Mouse (Mus musculus): ENCODE results near the gene Apol8. TPM values are rescaled to one million over a fixed set of nuclear protein-coding genes. Genes with fewer than 3 reads are reported as not detected.
"Not testable (repeated sequence)": the region's sequence is repeated elsewhere in the genome, so short reads cannot be mapped to it uniquely, and the experiment has no call there.

The Apol8 gene
- polyA plus RNA-seq, 1 experiment: not detected

GRCm38 (mm10) chr15:77748414-77748813 is 8.4 kb downstream of the Apol8 start:
- no peak overlapping the region for H3K4me3 ChIP-seq (ENCODE audit: insufficient read depth, low read depth, low read length)
- WGBS: 88% methylated on average over 3 of the region's 3 CpGs
- TF ChIP-seq POLR2A (IDR thresholded peaks at IDR 0.05; ENCODE audit: insufficient read depth, low read depth, low read length) (no peak), CTCF (IDR thresholded peaks at IDR 0.05; ENCODE audit: insufficient read depth, low read depth, low read length) (no peak)
- no peak overlapping the region for H3K27ac ChIP-seq (ENCODE audit: insufficient read depth, low read depth, low read length)
- H3K4me1 ChIP-seq (ENCODE audit: control insufficient read depth, insufficient read depth, low read length): peaks cover 6% of the 10 kb centered on the region; the same call in 1 of the 2 replicates

- WGBS: 96% methylated on average over 1 of the region's 1 CpGs
- Histone ChIP-seq H3K4me1 (ENCODE audit: control insufficient read depth, insufficient read depth, low read length) (peaks cover 1% of the 10 kb centered on the region; the same call in 1 of the 2 replicates), H3K27ac (ENCODE audit: insufficient read depth, low read depth, low read length) (no peak overlapping the region), H3K4me3 (ENCODE audit: insufficient read depth, low read depth, low read length) (no peak overlapping the region)
- TF ChIP-seq CTCF (IDR thresholded peaks at IDR 0.05; ENCODE audit: insufficient read depth, low read depth, low read length) (no peak), POLR2A (IDR thresholded peaks at IDR 0.05; ENCODE audit: insufficient read depth, low read depth, low read length) (no peak)
Measured at GRCm38 (mm10) chr15:77746326-77746725, 10.5 kb downstream of the Apol8 start.

- no peak for TF ChIP-seq CTCF (IDR thresholded peaks at IDR 0.05; ENCODE audit: insufficient read depth, low read depth, low read length)
- no peak for TF ChIP-seq POLR2A (IDR thresholded peaks at IDR 0.05; ENCODE audit: insufficient read depth, low read depth, low read length)
- H3K27ac ChIP-seq (ENCODE audit: insufficient read depth, low read depth, low read length): no peak overlapping the region
- no peak overlapping the region for H3K4me3 ChIP-seq (ENCODE audit: insufficient read depth, low read depth, low read length)
- H3K4me1 ChIP-seq (ENCODE audit: control insufficient read depth, insufficient read depth, low read length): peaks cover 2% of the 10 kb centered on the region; the same call in 1 of the 2 replicates
Measured at GRCm38 (mm10) chr15:77745081-77745480, 11.7 kb downstream of the Apol8 start.

DNA sequence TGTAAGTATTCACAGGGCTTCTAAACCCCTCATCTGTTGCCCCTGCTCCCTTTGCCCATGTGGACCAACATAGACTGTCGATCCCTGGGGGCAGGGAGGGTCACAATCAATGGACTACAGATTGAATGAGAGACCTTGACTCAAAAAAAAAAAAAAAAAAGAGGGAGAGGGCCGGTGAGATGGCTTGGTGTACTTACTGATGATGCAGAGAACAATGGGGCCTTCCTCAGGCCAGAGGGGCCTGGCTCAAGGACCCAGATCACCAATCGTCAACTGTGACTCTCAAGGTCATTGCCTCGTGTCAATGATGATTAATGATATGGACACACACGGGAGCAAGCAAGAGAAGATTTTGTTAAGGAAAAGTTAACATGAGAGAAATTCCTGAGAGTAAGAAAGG is 12.2 kb downstream of the Apol8 start:
- no peak for TF ChIP-seq POLR2A (IDR thresholded peaks at IDR 0.05; ENCODE audit: insufficient read depth, low read depth, low read length)
- TF ChIP-seq CTCF (IDR thresholded peaks at IDR 0.05; ENCODE audit: insufficient read depth, low read depth, low read length): no peak
- Histone ChIP-seq H3K4me1 (ENCODE audit: control insufficient read depth, insufficient read depth, low read length) (peaks cover 2% of the 10 kb centered on the region; the same call in 1 of the 2 replicates), H3K4me3 (ENCODE audit: insufficient read depth, low read depth, low read length) (no peak overlapping the region), H3K27ac (ENCODE audit: insufficient read depth, low read depth, low read length) (no peak overlapping the region)
- WGBS: 58% methylated on average over 5 of the region's 5 CpGs

GRCm38 (mm10) chr15:77741556-77741955 is 15.2 kb downstream of the Apol8 start:
- H3K27ac ChIP-seq (ENCODE audit: insufficient read depth, low read depth, low read length); H3K4me1 ChIP-seq (ENCODE audit: control insufficient read depth, insufficient read depth, low read length); H3K4me3 ChIP-seq (ENCODE audit: insufficient read depth, low read depth, low read length): not testable (repeated sequence)
- WGBS: 64% methylated on average over 6 of the region's 6 CpGs

GRCm38 (mm10) chr15:77740511-77741297 is 16.1 kb downstream of the Apol8 start:
- peaks cover 2% of the 10 kb centered on the region; the same call in 1 of the 2 replicates for H3K4me1 ChIP-seq (ENCODE audit: control insufficient read depth, insufficient read depth, low read length)
- no peak overlapping the region for H3K27ac ChIP-seq (ENCODE audit: insufficient read depth, low read depth, low read length)
- H3K4me3 ChIP-seq (ENCODE audit: insufficient read depth, low read depth, low read length): no peak overlapping the region
- 75% methylated on average over 9 of the region's 9 CpGs for WGBS
- no peak for TF ChIP-seq CTCF (IDR thresholded peaks at IDR 0.05; ENCODE audit: insufficient read depth, low read depth, low read length)
- no peak for TF ChIP-seq POLR2A (IDR thresholded peaks at IDR 0.05; ENCODE audit: insufficient read depth, low read depth, low read length)

DNA sequence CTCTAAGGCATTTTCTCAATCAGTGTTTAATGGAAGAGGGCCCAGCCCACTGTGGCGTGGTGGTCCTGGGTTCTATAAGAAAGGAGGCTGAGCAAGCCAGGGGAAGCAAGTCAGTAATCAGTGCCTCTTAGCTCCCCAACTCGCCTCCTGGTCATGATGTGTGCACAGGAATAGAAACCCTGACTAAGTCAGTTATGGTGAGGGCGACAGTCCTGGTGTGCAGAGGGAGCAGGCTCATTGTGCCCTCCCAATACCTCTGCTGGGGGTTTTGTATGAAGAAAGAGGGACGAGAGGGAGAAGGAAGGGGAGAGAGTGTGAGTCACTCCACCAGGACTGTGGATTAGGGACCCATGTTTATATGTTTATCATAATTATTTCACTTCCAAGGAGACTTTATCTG is 22.9 kb downstream of the Apol8 start:
- H3K27ac ChIP-seq (ENCODE audit: insufficient read depth, low read depth, low read length); H3K4me3 ChIP-seq (ENCODE audit: insufficient read depth, low read depth, low read length): not testable (repeated sequence)
- 30% methylated on average over 4 of the region's 4 CpGs for WGBS
- H3K4me1 ChIP-seq (ENCODE audit: control insufficient read depth, insufficient read depth, low read length): peaks cover 10% of the 10 kb centered on the region; the same call in 1 of the 2 replicates

DNA sequence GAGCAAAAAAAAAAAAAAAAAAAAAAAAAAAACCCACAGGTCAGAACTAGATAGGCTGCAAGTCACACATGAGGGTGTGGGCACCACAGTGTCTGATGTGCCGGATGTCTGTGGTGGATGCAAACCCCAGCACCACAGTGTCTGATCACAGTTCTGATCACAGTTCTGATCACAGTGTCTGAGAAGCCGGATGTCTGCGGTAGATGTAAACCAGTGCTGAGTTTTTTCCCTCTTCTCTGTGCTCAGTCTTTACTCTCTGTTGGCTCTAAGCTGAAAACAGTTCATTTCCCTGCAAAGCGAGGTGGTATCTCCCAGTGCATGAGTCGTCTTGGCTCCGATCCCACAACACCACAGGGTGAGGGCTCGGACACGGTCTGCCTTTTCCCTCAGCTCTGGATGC is 23.4 kb downstream of the Apol8 start:
- WGBS: 37% methylated on average over 8 of the region's 8 CpGs
- H3K4me3 ChIP-seq (ENCODE audit: insufficient read depth, low read depth, low read length); H3K27ac ChIP-seq (ENCODE audit: insufficient read depth, low read depth, low read length): not testable (repeated sequence)
- H3K4me1 ChIP-seq (ENCODE audit: control insufficient read depth, insufficient read depth, low read length): peaks cover 10% of the 10 kb centered on the region; the same call in 1 of the 2 replicates

GRCm38 (mm10) chr15:77732851-77733250 is 24.0 kb downstream of the Apol8 start:
- 77% methylated on average over 10 of the region's 10 CpGs for whole genome bisulfite sequencing
- H3K4me3 ChIP-seq (ENCODE audit: insufficient read depth, low read depth, low read length); H3K27ac ChIP-seq (ENCODE audit: insufficient read depth, low read depth, low read length): not testable (repeated sequence)
- peaks cover 10% of the 10 kb centered on the region; the same call in 1 of the 2 replicates for H3K4me1 ChIP-seq (ENCODE audit: control insufficient read depth, insufficient read depth, low read length)

DNA sequence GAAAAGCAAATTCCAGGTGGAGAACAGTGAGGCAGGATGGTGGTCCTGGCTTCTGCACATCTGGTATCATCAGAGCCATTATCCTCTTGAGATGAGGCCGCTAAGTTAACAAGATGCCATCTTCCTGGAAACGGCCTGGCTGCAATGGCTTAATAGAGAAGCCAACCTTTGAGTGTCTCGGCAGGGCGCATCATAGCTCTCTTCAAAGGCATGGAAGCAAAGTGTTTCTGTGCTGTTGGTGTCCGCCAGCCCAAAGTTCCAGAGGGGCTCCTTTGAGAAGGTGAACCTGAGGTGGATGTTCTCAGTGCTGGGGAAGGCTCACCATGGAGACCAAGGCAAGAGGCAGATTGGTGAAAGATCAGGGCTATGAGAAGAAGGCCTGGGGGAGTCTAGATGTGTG is 25.2 kb downstream of the Apol8 start:
- no peak for TF ChIP-seq CTCF (IDR thresholded peaks at IDR 0.05; ENCODE audit: insufficient read depth, low read depth, low read length)
- TF ChIP-seq POLR2A (IDR thresholded peaks at IDR 0.05; ENCODE audit: insufficient read depth, low read depth, low read length): no peak
- H3K4me1 ChIP-seq (ENCODE audit: control insufficient read depth, insufficient read depth, low read length): peaks cover 10% of the 10 kb centered on the region; the same call in 1 of the 2 replicates
- WGBS: 93% methylated on average over 5 of the region's 5 CpGs

GRCm38 (mm10) chr15:77728739-77729138 is 28.1 kb downstream of the Apol8 start, which contains the start of gene Apol9b:
Gene Apol9b, plus strand, starts transcription at chr15:77729039.
- H3K4me3 ChIP-seq (ENCODE audit: insufficient read depth, low read depth, low read length); H3K4me1 ChIP-seq (ENCODE audit: control insufficient read depth, insufficient read depth, low read length); H3K27ac ChIP-seq (ENCODE audit: insufficient read depth, low read depth, low read length): not testable (repeated sequence)
- WGBS: 89% methylated on average over 1 of the region's 4 CpGs

More for the DNA sequence above, 25.2 kb downstream of the Apol8 start:
- Histone ChIP-seq H3K27ac (ENCODE audit: insufficient read depth, low read depth, low read length) (no peak overlapping the region), H3K4me3 (ENCODE audit: insufficient read depth, low read depth, low read length) (no peak overlapping the region)

- H3K27ac ChIP-seq (ENCODE audit: insufficient read depth, low read depth, low read length); H3K4me1 ChIP-seq (ENCODE audit: control insufficient read depth, insufficient read depth, low read length); H3K4me3 ChIP-seq (ENCODE audit: insufficient read depth, low read depth, low read length): not testable (repeated sequence)
- 85% methylated on average over 3 of the region's 3 CpGs for WGBS
Measured at GRCm38 (mm10) chr15:77727745-77728144, 29.1 kb downstream of the Apol8 start.

GRCm38 (mm10) chr15:77727139-77727538 is 29.7 kb downstream of the Apol8 start:
- not testable (repeated sequence) for H3K27ac ChIP-seq (ENCODE audit: insufficient read depth, low read depth, low read length); H3K4me3 ChIP-seq (ENCODE audit: insufficient read depth, low read depth, low read length); H3K4me1 ChIP-seq (ENCODE audit: control insufficient read depth, insufficient read depth, low read length)
- 5% methylated on average over 3 of the region's 3 CpGs for WGBS
